Mouse (Mus musculus) MEL (cell line): ENCODE data around the gene Tmem184a.

ENCODE experiments used
- MXI1 ChIP-seq: IDR thresholded peaks from 2 replicates; pipeline ENCODE4 v1.6.1; 2011; ENCODE audit warnings: mild to moderate bottlenecking, low read depth, low read length, improper control_type of control experiment
- MYB ChIP-seq: IDR thresholded peaks from 2 replicates; pipeline ENCODE4 v1.6.1; 2011; ENCODE audit warnings: mild to moderate bottlenecking, low read depth, low read length, improper control_type of control experiment
- POLR2A ChIP-seq, 2 experiments: IDR thresholded peaks; 2 replicates each; pipeline ENCODE4 v1.6.1; 2011 to 2012; ENCODE audit warnings: low read length in 2 of 2, mild to moderate bottlenecking in 2 of 2, control low read depth in 1 of 2, improper control_type of control experiment in 1 of 2, low read depth in 1 of 2, moderate library complexity in 1 of 2; ENCODE audit not compliant: control insufficient read depth in 1 of 2, insufficient read depth in 1 of 2, poor library complexity in 1 of 2
- TAL1 ChIP-seq: IDR thresholded peaks from 2 replicates; pipeline ENCODE4 v1.6.1; 2012; ENCODE audit warnings: mild to moderate bottlenecking, inconsistent platforms, low read length, moderate library complexity, mixed read lengths
- USF1 ChIP-seq: IDR thresholded peaks from 2 replicates; pipeline ENCODE4 v1.6.1; 2014; ENCODE audit warnings: low read depth, mild to moderate bottlenecking, inconsistent platforms, low read length, improper control_type of control experiment, moderate library complexity
- USF2 ChIP-seq, 2 experiments: IDR thresholded peaks; 2 replicates each; pipeline ENCODE4 v1.6.1; 2011 to 2012; ENCODE audit warnings: improper control_type of control experiment in 2 of 2, low read length in 2 of 2, borderline replicate concordance in 1 of 2, inconsistent platforms in 1 of 2, low read depth in 1 of 2, mild to moderate bottlenecking in 1 of 2; ENCODE audit not compliant: insufficient read depth in 1 of 2

- TF ChIP-seq USF2 (IDR thresholded peaks at IDR 0.05; ENCODE audit: borderline replicate concordance in 1 of 2, insufficient read depth in 1 of 2, low read depth in 1 of 2, low read length in 2 of 2), result no peak
- no peak for TF ChIP-seq POLR2A (IDR thresholded peaks at IDR 0.05; ENCODE audit: control insufficient read depth in 1 of 2, insufficient read depth in 1 of 2, low read depth in 1 of 2, low read length in 2 of 2, poor library complexity in 1 of 2)
- no peak for TF ChIP-seq TAL1
- TF ChIP-seq MYB, result no peak
- no peak for TF ChIP-seq MXI1
- TF ChIP-seq USF1, result no peak
Observed at GRCm38 (mm10) chr5:139781406-139781805, 38.3 kb downstream of the Tmem184a start.
